Mouse (Mus musculus): ENCODE results near the gene Auts2. TPM values are rescaled to one million over a fixed set of nuclear protein-coding genes. Genes with fewer than 3 reads are reported as not detected.

Auts2 gene
- polyA plus RNA-seq, 1 experiment from 2014 or later = 75.0 TPM

DNA sequence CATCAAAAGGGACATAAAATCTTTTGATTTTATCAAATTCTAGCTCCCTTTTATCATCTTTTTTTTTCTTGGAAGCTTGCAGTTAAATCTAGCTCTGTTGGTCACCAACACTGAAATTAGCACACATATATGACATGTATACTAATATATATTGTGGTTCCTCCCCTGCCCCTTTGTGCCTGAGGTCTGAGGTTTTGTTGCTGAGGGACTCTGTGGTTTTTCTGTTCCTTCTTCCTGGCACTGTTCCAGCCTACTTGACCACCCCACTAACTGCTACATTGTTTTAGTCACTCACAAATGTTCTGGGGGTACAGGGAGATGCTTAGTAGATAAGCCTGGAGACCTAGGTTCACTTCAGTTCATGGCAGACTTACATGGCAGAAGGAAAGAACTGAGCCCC is 192.0 kb downstream of the Auts2 start:
- Histone ChIP-seq H3K36me3 (ENCODE audit: control insufficient read depth, insufficient read depth, low read length) (no peaks in the 10 kb centered on the region), H3K27me3 (ENCODE audit: control insufficient read depth, insufficient read depth, low read length) (no peaks in the 10 kb centered on the region), H3K4me2 (ENCODE audit: low read length) (no peak overlapping the region), H3K9ac (replicated peaks; ENCODE audit: low read length) (no peak overlapping the region), H3K4me1 (ENCODE audit: control insufficient read depth, insufficient read depth, low read length) (0 out of 2 replicates have a peak, but pooled peaks cover 1% of the 10 kb centered on the region), H3K27ac (replicated peaks; ENCODE audit: low read depth, low read length) (no peak overlapping the region), H3K4me3 (replicated peaks; ENCODE audit: low read depth, low read length) (no peak overlapping the region), H3K9me3 (ENCODE audit: control insufficient read depth, low read length) (no peaks in the 10 kb centered on the region)
- ATAC-seq (ENCODE audit: low FRiP score, low TSS enrichment) (no peak), DNase-seq (no peak)

GRCm38 (mm10) chr5:132341315-132341714 is 201.8 kb downstream of the Auts2 start:
- DNase-seq (no peak), ATAC-seq (ENCODE audit: low FRiP score, low TSS enrichment) (no peak)
- H3K36me3 ChIP-seq (ENCODE audit: control insufficient read depth, insufficient read depth, low read length) = no peaks in the 10 kb centered on the region
- no peaks in the 10 kb centered on the region for H3K4me1 ChIP-seq (ENCODE audit: control insufficient read depth, insufficient read depth, low read length)
- H3K9ac ChIP-seq (replicated peaks; ENCODE audit: low read length) = no peak overlapping the region
- no peak overlapping the region for H3K4me3 ChIP-seq (replicated peaks; ENCODE audit: low read depth, low read length)
- H3K27ac ChIP-seq (replicated peaks; ENCODE audit: low read depth, low read length) = no peak overlapping the region
- H3K9me3 ChIP-seq (ENCODE audit: control insufficient read depth, low read length) = no peaks in the 10 kb centered on the region
- no peak overlapping the region for H3K4me2 ChIP-seq (ENCODE audit: low read length)
- H3K27me3 ChIP-seq (ENCODE audit: control insufficient read depth, insufficient read depth, low read length) = no peaks in the 10 kb centered on the region
- 57% methylated on average over 3 of the region's 3 CpGs for WGBS

GRCm38 (mm10) chr5:132337677-132338076 is 205.5 kb downstream of the Auts2 start:
- WGBS = 69% methylated on average over 3 of the region's 3 CpGs
- Histone ChIP-seq H3K27me3 (ENCODE audit: control insufficient read depth, insufficient read depth, low read length) (no peaks in the 10 kb centered on the region), H3K36me3 (ENCODE audit: control insufficient read depth, insufficient read depth, low read length) (no peaks in the 10 kb centered on the region), H3K9ac (replicated peaks; ENCODE audit: low read length) (no peak overlapping the region), H3K4me3 (replicated peaks; ENCODE audit: low read depth, low read length) (no peak overlapping the region), H3K9me3 (ENCODE audit: control insufficient read depth, low read length) (no peaks in the 10 kb centered on the region), H3K27ac (replicated peaks; ENCODE audit: low read depth, low read length) (no peak overlapping the region), H3K4me1 (ENCODE audit: control insufficient read depth, insufficient read depth, low read length) (peaks cover 20% of the 10 kb centered on the region), H3K4me2 (ENCODE audit: low read length) (no peak overlapping the region)
- ATAC-seq (ENCODE audit: low FRiP score, low TSS enrichment) (no peak), DNase-seq (no peak)

- no peak overlapping the region for H3K27ac ChIP-seq (replicated peaks; ENCODE audit: low read depth, low read length)
- 89% methylated on average over 4 of the region's 4 CpGs for WGBS
- H3K27me3 ChIP-seq (ENCODE audit: control insufficient read depth, insufficient read depth, low read length) = no peaks in the 10 kb centered on the region
- ATAC-seq (ENCODE audit: low FRiP score, low TSS enrichment) = no peak
- no peak overlapping the region for H3K4me3 ChIP-seq (replicated peaks; ENCODE audit: low read depth, low read length)
- no peaks in the 10 kb centered on the region for H3K9me3 ChIP-seq (ENCODE audit: control insufficient read depth, low read length)
- H3K36me3 ChIP-seq (ENCODE audit: control insufficient read depth, insufficient read depth, low read length) = no peaks in the 10 kb centered on the region
- no peak for DNase-seq
- no peak overlapping the region for H3K4me2 ChIP-seq (ENCODE audit: low read length)
- H3K9ac ChIP-seq (replicated peaks; ENCODE audit: low read length) = no peak overlapping the region
- H3K4me1 ChIP-seq (ENCODE audit: control insufficient read depth, insufficient read depth, low read length) = peaks cover 28% of the 10 kb centered on the region
Observed at GRCm38 (mm10) chr5:132335719-132336118, 207.4 kb downstream of the Auts2 start.

DNA sequence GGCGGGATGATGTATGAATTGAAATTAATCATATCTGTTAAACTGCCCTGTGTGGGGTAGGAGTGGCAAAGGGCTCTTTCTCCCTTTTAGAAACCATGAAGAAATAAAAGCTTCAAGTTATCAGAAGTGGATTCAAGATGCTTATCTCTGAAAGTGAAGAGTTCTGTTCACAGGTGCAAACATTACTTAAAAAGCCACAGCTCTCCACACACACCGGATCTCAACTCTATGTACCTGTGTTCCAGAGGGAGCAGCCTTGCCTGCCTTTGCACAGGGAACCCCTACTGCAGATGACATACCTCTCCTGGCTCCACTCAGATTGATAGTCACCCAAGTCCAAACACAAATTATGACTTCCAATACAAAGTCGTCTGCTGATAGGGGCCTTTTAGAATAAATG is 208.3 kb downstream of the Auts2 start:
- Histone ChIP-seq H3K27ac (replicated peaks; ENCODE audit: low read depth, low read length) (no peak overlapping the region), H3K9ac (replicated peaks; ENCODE audit: low read length) (no peak overlapping the region), H3K4me2 (ENCODE audit: low read length) (no peak overlapping the region), H3K4me1 (ENCODE audit: control insufficient read depth, insufficient read depth, low read length) (peaks cover 28% of the 10 kb centered on the region), H3K36me3 (ENCODE audit: control insufficient read depth, insufficient read depth, low read length) (no peaks in the 10 kb centered on the region), H3K9me3 (ENCODE audit: control insufficient read depth, low read length) (no peaks in the 10 kb centered on the region), H3K27me3 (ENCODE audit: control insufficient read depth, insufficient read depth, low read length) (no peaks in the 10 kb centered on the region), H3K4me3 (replicated peaks; ENCODE audit: low read depth, low read length) (no peak overlapping the region)
- ATAC-seq (ENCODE audit: low FRiP score, low TSS enrichment) (no peak), DNase-seq (no peak)
- WGBS = 84% methylated on average over 3 of the region's 3 CpGs

DNA sequence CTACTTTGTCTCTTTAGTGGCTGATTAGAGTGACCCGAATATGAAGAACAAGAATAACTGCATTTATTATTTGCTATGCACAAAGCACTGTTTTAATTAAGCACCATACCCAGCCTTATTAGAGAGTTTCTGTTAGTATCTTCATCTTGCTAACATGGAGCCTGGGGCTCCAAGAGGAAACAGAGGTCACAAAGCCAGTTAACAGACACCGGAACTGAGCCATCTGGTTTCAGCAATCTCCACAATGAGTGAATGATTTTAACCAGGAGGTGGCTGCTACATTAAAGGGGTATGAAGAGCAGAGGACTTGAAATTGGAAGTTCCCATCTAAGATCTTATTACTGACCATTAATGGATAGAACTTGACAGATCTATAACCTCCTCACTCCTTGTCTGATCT is 209.4 kb downstream of the Auts2 start:
- DNase-seq (no peak), ATAC-seq (ENCODE audit: low FRiP score, low TSS enrichment) (no peak)
- Histone ChIP-seq H3K27ac (replicated peaks; ENCODE audit: low read depth, low read length) (no peak overlapping the region), H3K9me3 (ENCODE audit: control insufficient read depth, low read length) (no peaks in the 10 kb centered on the region), H3K4me3 (replicated peaks; ENCODE audit: low read depth, low read length) (no peak overlapping the region), H3K4me1 (ENCODE audit: control insufficient read depth, insufficient read depth, low read length) (peaks cover 28% of the 10 kb centered on the region), H3K4me2 (ENCODE audit: low read length) (no peak overlapping the region), H3K9ac (replicated peaks; ENCODE audit: low read length) (no peak overlapping the region), H3K36me3 (ENCODE audit: control insufficient read depth, insufficient read depth, low read length) (no peaks in the 10 kb centered on the region), H3K27me3 (ENCODE audit: control insufficient read depth, insufficient read depth, low read length) (no peaks in the 10 kb centered on the region)
- WGBS = 61% methylated on average over 2 of the region's 2 CpGs

DNA sequence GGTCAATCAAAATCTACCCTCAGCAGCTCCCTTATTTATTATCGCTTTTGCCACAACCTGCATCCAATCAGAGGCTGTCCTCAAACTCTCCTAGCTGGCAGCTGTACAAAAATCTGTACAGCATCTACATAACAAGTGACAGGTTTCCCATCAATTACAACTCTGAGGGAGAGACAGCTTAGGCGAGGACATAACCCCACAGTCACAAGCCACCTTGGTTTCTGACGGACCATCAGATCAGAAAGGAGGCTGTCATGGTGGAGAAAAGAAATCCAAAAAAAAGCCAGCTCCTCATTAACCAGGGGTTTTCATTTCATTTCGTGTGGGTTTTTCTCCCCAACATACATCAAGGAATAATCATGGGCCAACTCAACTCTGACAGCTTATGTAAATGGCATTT is 210.6 kb downstream of the Auts2 start:
- H3K27me3 ChIP-seq (ENCODE audit: control insufficient read depth, insufficient read depth, low read length) = no peaks in the 10 kb centered on the region
- H3K36me3 ChIP-seq (ENCODE audit: control insufficient read depth, insufficient read depth, low read length) = no peaks in the 10 kb centered on the region
- 0 out of 2 replicates have a peak overlapping the region, but pooled peaks have one; percentile 20 for H3K27ac ChIP-seq (replicated peaks; ENCODE audit: low read depth, low read length)
- no peak overlapping the region for H3K4me2 ChIP-seq (ENCODE audit: low read length)
- DNase-seq (peak; percentile 26), ATAC-seq (ENCODE audit: low FRiP score, low TSS enrichment) (no peak)
- H3K9me3 ChIP-seq (ENCODE audit: control insufficient read depth, low read length) = no peaks in the 10 kb centered on the region
- 41% methylated on average over 4 of the region's 4 CpGs for WGBS
- H3K9ac ChIP-seq (replicated peaks; ENCODE audit: low read length) = no peak overlapping the region
- peaks cover 28% of the 10 kb centered on the region for H3K4me1 ChIP-seq (ENCODE audit: control insufficient read depth, insufficient read depth, low read length)
- no peak overlapping the region for H3K4me3 ChIP-seq (replicated peaks; ENCODE audit: low read depth, low read length)

DNA sequence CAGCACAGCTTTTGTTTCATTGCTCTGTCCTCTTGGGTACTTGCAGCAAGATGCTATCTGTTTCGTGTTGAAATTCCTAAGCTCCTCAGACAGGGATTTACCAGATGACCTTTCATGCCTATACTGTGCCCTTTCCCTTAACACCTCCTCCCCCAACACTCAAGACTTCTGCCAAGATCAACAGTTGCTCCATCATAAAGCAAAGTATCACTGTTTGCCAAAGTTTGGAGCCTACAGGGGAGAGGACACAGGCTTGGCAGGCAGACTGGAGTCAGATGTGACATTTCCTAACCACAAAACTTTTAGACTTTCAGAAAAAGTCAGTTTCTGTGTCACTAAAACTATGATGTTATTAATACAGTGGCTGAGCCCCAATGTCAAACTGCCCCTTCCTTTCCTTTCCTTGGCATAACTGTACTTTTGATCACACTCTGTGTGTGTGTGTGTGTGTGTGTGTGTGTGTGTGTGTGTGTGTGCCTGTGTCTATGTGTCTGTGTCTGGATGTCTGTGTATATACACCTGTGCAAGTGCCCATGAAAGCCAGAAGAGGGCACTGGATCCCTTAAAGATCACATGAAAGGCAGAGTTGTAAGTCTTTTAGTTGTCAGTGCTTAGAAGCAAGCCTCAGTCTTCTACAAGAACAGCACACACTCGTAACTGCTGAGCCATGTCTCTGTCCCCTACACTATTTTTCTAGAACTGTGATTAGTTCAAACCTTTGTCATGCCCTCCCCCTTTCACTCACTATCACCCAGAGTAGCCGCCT is 213.8 kb downstream of the Auts2 start:
- no peak for DNase-seq
- H3K9me3 ChIP-seq (ENCODE audit: control insufficient read depth, low read length) = no peaks in the 10 kb centered on the region
- H3K36me3 ChIP-seq (ENCODE audit: control insufficient read depth, insufficient read depth, low read length) = no peaks in the 10 kb centered on the region
- no peak overlapping the region for H3K4me3 ChIP-seq (replicated peaks; ENCODE audit: low read depth, low read length)
- no peak overlapping the region for H3K4me2 ChIP-seq (ENCODE audit: low read length)
- peaks cover 32% of the 10 kb centered on the region for H3K4me1 ChIP-seq (ENCODE audit: control insufficient read depth, insufficient read depth, low read length)
- H3K9ac ChIP-seq (replicated peaks; ENCODE audit: low read length) = no peak overlapping the region
- no peak for ATAC-seq (ENCODE audit: low FRiP score, low TSS enrichment)
- no peaks in the 10 kb centered on the region for H3K27me3 ChIP-seq (ENCODE audit: control insufficient read depth, insufficient read depth, low read length)
- no peak overlapping the region for H3K27ac ChIP-seq (replicated peaks; ENCODE audit: low read depth, low read length)
- 51% methylated on average over 3 of the region's 3 CpGs for WGBS

DNA sequence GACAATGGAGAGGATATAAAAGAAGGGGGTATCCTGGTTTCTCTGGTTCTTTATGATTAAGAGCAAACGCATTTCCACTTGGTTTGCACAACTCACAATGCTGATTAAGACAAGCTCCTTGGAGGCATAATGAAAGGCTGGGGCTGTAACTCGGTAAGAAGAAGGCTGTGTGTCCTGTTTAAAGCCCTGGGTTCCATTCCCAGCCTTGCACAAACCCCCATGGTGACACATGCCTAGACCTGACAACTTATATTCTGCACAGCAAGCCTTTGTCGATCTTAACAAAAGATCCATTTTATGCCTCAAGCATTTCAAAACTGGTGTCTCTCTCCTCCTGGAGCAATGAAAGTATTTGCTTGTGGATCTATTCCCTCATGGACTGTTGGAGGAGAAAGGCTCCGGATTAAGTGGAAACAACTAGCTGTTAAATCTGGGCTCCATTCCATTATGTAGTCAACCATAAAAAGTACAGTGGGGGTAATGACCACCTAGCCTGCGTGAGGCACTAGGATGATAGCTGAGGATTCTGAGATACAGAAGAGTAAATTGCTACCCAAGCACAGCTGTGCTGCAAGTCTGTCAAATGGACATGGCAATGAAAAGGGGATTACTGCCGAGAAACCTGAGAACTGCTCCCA is 218.8 kb downstream of the Auts2 start:
- Histone ChIP-seq H3K4me3 (replicated peaks; ENCODE audit: low read depth, low read length) (no peak overlapping the region), H3K27ac (replicated peaks; ENCODE audit: low read depth, low read length) (0 out of 2 replicates have a peak overlapping the region, but pooled peaks have one; percentile 6)

More for the DNA sequence above, 218.8 kb downstream of the Auts2 start:
- DNase-seq = peak; percentile 39
- Histone ChIP-seq H3K36me3 (ENCODE audit: control insufficient read depth, insufficient read depth, low read length) (no peaks in the 10 kb centered on the region), H3K9ac (replicated peaks; ENCODE audit: low read length) (no peak overlapping the region), H3K9me3 (ENCODE audit: control insufficient read depth, low read length) (no peaks in the 10 kb centered on the region), H3K4me1 (ENCODE audit: control insufficient read depth, insufficient read depth, low read length) (peaks cover 33% of the 10 kb centered on the region), H3K4me2 (ENCODE audit: low read length) (no peak overlapping the region), H3K27me3 (ENCODE audit: control insufficient read depth, insufficient read depth, low read length) (no peaks in the 10 kb centered on the region)
- WGBS = 7% methylated on average over 6 of the region's 6 CpGs
- no peak for ATAC-seq (ENCODE audit: low FRiP score, low TSS enrichment)
